Mouse (Mus musculus) retina, adult 2 months (tissue): ENCODE results near the gene Gm15155.
"Not testable (repeated sequence)": the region's sequence is repeated elsewhere in the genome, so short reads cannot be mapped to it uniquely, and the experiment has no call there.

Experiments
- DNase-seq: peaks from one replicate; pipeline ENCODE4 v3.0.0-alpha.2; 2012; ENCODE audit warnings: low read depth, low spot score

Gm15155 gene

DNA sequence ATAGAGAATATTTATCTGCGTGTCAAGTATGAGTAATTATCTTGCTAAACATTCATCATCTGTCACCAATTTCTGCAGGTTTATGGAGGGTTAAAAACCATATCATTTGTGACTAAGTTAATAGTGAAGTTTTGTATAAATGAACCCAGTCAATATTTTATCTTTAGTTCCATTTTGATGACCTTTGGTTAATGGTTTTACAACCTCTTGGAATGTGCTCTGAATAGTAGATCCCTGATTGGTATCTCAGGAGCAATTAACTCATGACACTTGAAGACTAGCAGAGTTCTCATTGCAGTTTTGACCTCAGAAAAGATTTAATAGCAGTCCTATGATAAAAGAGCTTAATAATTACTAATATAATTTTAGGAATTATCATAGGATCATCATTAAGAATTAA, 385.2 kb downstream of the Gm15155 start:
- no peak for DNase-seq

DNA sequence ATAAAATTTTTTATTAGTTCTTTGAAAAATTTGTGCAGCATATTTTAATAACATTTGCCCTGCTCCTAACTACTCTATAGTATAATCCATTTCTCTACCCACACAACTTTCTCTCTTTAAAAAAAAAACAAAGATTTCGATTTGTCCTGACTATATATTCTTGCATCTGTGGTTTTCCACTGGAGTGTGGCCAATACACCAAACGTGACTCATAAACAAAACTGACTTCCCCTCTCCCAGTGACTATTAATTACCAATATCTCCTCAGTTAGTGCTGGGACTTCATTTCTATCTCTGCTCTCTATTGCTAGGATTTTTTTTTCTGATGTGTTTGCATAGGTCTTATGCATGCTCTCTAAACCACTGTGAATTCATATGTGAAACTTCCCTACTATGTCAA, 531.2 kb downstream of the Gm15155 start:
- no peak for DNase-seq

DNA sequence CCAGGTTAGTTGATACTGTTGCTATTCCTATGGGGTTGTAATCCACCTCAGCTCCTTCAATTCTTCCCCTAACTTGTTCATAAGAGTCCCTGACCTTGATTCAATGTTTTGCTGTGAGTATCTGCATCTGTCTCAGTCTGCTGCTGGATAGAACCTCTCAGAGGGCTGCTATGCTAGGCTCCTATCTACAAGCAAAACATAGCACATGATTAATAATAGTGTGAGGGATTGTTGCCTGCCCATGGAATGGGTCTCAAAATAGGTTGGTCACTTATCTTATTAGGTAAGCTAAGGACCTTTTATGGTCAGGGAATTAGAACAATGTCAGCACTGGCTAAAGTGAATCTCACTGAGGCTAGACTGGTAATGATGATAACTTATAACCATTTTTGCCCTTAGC, 547.0 kb downstream of the Gm15155 start:
- no peak for DNase-seq

DNA sequence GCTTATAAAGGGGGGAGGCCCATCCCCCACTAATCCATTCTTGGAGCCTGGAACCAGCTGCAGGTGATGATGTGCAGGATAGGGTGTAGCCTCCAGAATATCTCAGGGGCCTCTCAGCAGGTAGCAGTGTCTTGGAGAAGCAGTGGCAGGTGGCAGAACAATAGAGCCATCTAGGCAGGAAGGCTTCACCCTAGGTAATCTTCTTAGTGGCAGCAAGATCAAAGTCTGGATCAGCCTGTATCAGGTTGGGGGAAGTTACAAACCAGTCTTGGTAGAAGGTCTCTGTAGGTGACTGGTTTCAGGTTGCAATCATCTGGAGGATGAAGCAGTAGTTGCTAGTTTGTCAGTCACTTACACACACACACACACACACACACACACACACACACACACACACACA, 679.3 kb downstream of the Gm15155 start:
- DNase-seq = not testable (repeated sequence)
